Mouse (Mus musculus): ENCODE results near the gene Crybb1.

The Crybb1 gene

DNA sequence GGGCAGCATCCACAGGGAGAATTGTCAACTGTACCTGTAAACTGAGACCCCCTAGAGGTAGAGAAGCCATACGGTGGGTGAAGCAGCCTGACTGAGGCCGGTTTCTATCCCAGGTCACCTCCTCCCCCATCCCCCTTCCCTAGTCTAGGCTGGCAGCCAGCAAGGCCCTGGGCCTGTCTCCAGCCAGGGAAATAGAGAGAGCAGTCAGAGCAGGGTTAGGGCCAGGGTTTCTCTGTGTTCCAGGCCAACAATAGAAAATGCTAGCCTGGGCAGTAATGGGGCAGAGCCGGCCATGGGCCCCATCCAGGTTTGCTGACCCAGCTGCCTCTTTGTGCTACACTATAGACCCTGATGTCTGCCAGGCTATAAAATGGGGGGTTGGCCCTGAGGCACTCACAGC is at the start of gene Crybb1:
Gene Crybb1, plus strand, starts transcription at position 390 of the 400 bp plus-strand sequence.
- DNase-seq (ENCODE audit: low spot score in 2 of 2), result peak; percentile 62 to 64

DNA sequence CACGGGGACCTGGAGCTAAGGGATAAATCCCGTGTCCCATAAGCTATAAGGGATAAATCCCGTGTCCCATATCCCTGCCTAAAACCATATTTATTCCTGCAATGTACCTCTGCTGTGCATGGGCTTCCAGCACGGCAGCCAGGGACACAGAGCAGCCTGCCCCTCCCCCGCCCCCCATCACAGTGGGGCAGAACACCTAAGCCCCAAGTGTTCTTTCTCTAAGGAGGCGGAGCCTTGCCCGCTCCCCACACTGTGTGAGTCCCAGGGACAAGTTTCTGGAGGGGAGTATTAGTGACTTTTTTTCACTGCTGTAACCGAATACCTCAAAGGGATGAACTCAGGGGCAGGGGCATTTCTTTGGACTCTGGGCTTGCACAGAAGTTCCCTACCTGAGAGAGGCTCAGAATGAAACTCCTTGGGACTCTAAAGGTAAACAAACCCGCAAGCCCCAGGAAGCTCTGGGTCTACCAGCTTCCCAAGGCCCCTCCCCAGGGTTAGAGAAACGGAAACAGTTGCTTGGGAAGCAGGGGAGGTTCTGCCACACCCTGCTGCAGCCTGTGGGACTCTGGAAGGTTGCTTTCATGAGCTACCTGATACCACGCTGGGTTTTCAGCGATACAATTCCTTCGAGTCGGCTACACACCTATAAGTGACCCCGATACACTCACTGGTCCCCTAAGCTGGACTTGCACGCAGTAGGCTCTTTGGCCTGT is 48.9 kb upstream of the Crybb1 start:
- no peak for DNase-seq (ENCODE audit: low spot score in 2 of 2)

DNA sequence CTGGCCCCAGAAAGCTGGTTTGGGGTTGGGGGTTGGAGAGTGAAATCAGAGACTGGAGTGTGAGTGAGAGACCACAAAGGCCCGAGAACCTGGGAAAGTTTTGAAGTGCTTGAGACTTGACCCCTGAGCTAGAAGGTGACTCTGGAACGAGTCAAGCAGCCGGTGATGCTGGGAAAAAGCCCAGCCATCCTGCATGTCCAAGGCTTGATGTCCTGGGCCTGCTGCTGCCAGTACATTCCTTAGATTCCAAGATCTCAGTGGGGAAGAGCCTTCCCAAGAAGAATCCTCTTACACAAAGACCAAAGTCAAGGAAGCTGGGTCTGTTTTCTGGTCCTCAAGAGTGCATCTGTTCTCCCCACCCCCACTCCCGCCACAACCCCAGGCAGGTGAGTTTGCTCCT is 47.3 kb upstream of the Crybb1 start:
- DNase-seq (ENCODE audit: low spot score in 2 of 2), result no peak

DNA sequence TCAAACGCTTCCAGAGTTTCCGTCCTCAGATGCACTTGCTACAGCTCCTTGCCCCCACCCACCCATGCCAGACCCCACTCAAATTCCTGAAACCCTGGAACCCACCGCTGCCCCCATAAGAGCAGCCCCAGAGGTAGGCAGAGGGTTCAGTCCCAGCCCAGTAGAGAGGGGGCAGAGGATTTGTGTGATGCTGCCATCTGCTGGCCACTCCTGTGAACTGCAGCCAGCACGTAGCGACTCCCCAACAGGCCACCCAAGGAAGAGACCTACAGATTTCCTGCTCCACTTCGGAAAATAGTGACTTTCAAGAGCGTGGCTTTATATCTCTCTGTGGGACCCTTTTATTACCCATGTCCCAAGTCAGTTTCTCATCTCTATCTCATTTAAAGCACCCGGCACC is 45.5 kb upstream of the Crybb1 start:
- no peak for DNase-seq (ENCODE audit: low spot score in 2 of 2)

DNA sequence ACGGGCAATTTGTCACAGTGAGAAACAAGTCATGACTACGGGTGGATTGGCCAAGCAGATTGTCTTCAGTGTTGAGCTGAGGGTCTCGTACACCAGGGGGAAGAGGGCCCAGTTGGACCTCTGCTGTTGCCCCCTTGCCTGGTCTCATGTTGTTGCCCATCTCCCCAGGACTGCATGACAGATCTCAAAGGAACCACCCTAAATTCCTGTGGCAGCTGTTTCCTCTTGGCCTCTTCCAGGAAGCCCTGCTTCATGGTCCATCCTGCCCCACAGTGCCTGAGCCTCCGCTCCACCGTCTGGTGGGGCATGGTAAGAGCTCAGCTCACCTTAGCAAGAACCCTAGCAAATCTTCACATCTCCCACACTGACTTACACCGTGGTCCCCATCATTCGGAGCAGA is 43.7 kb upstream of the Crybb1 start:
- no peak for DNase-seq (ENCODE audit: low spot score in 2 of 2)

DNA sequence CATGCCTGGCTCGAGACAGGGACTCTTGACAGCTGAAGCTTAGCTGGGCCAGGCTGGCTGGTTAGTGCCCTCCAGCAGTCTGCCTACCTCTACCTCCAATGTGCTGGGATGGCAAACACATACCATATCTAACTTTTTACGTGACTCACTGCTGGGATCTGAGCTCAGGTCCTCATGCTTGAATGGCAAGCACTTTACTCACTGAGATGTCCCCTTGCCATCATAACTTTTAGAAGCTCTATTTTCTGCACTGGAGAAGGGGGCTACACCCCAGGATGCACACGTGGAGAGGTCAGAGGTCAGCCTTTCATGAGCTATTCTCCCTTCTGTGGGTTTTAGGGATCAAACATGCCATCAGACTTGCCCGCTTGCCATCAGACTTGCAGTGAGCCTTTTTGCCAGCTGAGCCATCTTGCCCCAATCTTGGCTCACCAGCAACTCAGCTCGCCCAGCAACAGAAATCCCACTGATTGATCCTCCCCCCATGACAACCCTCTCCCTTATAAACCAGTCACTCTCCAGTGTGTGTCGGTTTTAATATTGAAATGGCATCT is 42.8 kb upstream of the Crybb1 start:
- no peak for DNase-seq (ENCODE audit: low spot score in 2 of 2)

DNA sequence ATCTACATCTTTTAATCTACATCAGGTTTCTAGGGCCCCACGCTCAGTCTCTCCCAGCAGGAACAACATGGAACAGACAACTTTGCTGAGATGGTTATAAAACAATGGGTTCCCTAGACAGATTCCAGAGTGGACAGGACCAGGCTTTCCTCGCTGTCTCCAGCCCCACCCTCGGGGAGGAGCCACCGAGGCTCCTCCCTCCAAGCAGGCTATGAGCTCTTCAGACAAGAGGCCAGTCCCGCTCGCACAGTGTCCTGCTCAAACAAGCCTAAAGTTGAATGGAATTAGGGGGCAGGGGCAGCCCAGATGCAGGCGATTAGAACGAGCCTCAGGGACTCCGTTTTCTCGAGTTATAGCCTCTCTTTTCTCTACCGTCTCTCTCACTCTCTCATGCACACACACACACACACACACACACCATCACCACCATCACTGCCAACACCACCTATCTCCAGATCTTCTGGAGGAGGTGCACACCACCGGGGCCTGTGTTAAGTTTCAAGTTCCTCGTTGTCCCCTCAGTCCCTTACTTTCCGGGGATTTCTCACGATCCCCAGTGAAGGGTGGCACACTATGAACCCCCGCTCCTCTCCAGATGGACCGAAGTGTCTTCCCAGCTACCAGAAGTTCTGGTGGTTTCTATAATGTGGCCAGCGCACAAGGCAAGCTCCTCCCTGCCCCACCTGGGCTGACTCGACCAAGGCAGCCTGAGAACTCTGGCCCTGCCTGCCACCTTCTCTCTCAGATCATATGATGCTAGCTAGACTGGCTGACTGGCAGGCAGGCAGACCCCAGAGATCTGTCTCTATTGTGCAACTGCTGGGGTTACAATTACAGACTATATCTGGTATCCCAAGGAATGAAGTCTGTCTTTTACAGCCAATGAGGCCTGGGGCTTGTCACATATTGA is 42.0 kb upstream of the Crybb1 start:
- no peak for DNase-seq (ENCODE audit: low spot score in 2 of 2)

DNA sequence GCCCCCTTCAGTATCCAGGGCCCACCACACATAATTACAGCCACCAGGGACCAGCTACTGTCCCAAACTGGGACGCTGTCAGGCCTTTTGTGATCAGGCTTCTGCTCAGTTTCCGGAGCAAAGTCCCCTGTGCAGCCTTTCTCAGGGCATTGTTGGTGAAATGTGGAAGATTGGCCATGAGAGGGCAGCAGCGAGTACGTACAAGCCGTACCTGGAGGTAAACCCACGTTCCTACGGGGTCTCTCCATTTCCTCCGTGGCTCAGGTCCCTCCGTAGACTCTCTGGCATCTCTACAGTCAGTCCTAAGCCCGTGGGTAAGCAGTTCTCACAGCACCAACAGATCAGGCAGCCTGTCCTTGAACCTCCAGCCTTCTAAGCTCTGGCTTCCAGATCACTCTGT is 41.2 kb upstream of the Crybb1 start:
- peak; percentile 60 to 62 for DNase-seq (ENCODE audit: low spot score in 2 of 2)

DNA sequence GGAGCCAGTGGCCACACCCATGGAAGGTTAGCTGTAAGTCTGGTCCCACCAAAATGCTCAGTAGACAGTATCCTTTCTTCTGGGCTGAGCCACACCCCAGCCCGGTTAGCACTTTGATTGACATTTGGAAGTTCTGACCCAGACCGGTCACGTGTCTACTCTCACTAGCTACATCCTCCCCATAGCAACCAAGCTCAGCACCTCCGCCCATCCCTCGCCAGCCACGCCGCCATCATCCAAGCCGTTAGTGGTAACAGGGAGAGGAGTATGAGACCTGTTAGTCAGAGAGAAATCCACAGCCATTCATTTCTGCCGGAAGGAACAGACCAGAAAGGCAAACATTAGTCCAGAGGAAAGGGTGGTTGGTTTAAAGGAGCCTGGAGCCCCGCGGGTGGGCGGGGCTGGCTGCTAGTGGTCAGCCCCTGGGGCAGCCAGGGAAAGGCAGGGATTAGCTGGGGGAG is 40.3 kb upstream of the Crybb1 start:
- DNase-seq (ENCODE audit: low spot score in 2 of 2), result peak; percentile 58 to 60

DNA sequence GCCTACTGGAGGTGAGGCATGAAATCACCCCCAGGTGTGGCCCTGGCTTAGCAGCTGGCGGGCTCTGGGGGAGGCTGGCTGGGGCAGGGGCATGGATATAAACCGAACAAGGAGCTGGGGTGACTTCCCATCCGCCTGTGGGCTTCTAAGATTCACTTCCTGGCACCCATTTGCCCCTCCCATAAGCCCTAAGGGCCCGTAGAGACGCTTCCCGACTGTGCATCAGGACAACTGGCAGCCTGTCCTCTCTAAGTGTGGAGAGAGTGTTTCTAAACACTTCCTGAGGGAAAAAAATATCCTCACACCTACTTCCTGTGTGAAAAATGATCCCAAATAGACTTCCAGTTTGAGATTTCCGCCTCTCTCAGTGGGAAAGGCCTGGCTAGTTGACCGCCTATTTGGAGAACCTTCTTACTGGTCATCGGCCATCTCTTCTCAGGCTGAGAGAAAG is 39.8 kb upstream of the Crybb1 start:
- DNase-seq (ENCODE audit: low spot score in 2 of 2), result no peak

DNA sequence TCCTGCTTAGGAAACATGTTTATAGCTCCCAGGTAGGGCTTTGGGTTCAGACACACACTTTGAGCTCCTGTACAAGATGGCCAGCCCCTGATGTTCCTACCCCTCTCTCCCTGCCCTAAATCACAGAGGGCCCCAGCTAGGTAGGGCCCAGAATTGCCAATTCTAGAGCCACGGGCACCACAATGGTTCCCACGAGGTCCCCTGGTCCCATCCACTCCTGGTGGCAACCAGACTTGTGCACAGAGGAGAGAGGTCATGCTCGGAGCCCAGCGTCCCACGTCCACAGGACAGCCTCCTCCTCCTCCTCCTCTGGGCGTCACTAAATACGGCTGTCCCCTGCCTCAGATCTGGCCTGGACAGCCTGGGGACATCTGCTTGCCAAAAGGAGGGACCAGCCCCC is 39.3 kb upstream of the Crybb1 start:
- no peak for DNase-seq (ENCODE audit: low spot score in 2 of 2)

DNA sequence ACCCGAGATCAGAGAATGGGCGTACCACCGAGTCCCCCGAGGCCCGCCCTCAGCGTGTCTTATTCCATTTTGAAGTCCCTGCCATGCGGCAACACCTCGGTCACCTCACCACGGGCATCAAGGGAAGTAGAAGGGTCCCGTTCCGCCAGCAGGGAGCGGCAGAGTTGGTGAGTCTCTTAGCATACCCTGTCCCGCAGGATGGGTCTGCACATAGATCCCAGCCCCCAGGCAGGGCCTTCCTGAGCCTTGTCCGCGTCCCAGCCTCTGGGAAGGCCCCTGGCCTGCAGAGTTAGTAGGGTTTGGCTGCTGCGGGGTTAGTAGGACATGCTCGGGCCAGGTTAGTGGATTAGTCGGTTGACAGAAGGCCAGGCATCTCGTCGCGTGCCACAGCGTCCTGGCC is 38.6 kb upstream of the Crybb1 start:
- no peak for DNase-seq (ENCODE audit: low spot score in 2 of 2)

DNA sequence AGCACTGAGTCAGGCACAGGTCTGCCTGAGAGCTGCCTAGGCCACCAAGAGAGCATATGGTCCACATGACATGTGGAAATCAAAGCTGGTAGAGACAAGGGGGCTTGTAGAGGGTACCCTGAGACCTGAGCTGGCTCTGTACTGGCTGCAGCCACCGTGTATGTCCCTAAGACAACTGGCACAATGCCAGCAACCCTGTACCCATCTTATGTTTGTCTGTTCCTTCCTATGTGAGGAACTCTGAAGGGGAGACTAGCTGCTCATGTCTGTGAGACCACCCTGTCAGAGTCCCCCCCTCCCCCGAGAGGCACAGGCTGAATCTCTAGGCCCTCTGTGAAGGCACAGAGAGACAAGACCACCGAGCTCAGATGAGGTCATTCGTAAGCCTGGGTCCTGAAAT is 36.9 kb upstream of the Crybb1 start:
- DNase-seq (ENCODE audit: low spot score in 2 of 2), result no peak

DNA sequence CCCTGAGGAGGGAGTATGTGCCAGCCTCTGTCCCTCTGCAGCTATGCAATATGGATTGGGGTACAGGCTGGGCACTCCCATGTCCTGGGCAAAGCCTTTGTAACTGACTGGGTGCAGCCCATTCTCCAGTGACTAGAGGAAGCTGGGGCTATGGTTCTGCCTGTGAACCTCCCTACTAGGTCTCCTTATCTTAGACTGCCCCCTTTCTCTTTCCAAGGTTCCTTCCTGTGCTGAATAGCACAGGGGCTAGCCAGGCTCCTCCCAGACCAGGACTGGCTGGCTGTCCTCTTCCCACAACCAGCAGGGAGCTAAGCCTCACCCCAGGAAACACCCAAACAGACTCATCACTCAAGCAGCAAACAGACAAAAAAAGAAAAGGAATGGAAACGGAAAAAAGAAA is 36.2 kb upstream of the Crybb1 start:
- DNase-seq (ENCODE audit: low spot score in 2 of 2), result no peak

DNA sequence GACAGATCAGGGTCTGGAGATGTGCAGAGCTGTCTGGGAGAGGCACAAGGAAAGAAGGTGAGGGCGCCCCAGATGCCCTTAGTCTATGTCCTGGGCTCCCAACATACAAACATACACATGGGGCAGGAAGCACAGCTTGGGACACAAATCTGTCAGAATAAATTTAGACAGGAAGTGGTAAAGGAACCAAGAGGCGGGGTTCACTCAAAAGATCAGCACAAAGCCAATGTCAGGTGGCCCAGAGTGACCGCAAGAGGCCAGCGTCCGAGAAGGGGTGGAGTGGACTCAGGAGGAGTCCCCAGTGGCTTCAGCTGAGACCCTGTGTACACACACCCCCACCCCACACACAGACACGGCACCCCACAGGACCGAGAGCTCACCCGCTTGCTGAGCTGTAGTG is 35.4 kb upstream of the Crybb1 start:
- no peak for DNase-seq (ENCODE audit: low spot score in 2 of 2)

DNA sequence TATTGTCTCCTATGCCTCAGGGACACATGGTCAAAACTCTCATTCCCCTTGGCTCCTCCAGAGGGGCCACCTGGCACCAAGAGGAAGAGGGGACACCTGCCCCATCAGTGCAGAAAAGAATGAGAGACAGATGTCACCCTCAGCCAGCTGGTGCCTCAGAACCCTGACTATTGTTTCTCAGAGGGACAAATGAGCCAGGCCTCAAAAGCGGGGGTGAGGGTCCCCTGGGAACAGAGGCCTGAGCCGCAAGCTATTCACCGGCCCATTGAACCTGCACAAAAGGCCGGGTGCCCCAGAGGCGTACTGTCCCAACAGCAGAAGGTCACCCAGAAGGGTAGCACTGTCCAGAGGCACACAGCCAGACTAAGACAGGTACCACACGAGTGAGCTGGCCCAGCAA is 30.0 kb upstream of the Crybb1 start:
- DNase-seq (ENCODE audit: low spot score in 2 of 2), result no peak

DNA sequence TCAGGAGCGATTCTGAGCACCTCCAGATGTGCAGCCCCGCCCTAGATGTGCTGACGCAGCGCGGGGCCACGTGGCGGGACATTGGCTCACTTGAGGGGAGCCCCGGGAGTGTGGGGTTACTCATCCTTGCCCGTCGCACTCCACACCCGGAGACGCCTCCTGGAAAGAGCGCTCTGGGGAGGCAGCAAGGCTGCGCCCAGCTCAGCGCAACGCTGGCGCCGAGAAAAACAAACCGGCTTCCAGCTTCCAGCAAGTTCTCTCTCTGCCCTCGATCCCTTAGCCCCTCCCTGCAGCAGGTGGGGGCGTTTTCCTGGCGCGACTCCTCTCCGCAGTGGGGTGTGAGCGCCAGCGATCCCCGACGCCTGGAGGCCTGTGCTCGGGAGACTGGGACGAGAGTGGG is 28.3 kb upstream of the Crybb1 start:
- peak; percentile 62 to 65 for DNase-seq (ENCODE audit: low spot score in 2 of 2)

DNA sequence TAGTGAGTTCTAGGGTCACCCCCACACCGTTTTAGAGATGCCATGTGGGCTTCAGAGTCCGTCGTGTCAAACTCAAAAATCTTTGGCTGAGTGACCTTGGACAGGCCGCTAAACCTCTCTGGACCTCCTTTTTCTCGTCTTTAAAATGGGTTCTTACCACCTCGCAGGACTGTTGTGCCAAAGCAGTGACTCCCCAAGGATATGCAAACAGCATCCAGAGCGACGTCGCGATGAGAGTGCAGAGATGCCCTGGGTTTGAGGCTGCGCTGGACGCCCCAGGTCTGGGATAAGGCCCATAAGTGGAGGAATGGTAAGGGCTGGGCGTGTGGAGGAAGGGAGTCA is 27.7 kb upstream of the Crybb1 start:
- no peak for DNase-seq (ENCODE audit: low spot score in 2 of 2)

DNA sequence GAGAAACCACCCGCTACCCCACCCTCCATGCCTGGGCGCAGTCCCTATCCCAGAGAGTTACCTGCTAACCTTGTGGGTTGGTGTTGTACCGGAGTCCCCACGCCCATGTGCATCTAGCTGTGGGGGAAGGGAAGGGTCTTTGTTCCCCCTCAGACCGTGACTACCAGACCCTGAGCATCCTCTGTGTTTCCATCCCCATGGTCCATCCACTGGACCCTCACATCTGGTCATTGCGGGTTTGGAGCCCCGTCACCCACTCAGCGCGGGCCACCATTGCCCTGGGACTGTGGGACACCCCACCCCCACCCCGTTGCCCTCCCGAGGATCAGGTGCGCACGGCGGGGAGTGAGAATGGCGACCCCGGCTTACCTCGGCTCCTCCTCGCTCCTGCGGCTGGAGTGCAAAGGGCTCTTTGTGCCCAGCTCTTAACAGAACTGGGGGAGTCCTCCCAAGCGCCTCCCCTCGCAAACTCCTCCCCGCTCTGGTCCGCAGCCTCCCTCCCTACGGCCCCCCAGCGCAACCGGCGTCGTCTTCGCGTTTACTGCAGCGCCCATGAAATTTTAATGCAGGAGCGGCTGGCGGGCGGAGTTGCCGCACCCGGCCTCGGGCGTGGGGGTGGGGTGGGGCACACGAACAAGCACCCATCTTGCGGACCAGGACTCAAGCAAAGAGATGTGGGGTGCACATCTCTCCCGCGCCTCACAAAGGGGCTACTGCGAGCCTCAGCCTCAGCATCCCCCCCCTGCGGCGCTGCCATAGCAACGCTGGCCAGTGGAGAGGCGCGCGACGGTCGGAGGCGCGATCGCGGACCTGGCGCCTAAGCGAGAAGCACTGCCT is 27.2 kb upstream of the Crybb1 start:
- peak; percentile 59 to 75 for DNase-seq (ENCODE audit: low spot score in 2 of 2)

DNA sequence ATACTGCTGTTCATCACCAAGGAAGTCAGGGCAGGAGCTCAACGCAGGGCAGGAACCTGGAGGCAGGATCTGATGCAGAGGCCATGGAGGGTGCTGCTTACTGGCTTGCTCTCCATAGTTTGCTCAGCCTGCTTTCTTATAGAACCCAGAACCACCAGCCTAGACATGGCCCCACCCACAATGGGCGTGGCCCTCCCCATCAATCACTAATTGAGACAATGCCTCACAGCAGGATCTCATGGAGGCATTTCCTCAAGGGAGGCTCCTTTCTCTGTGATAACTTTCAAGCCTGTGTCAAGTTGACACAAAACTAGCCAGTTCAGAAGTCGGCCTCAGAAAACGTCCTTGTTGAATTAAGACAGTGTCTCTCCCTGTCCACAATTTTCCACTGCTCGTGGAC is 19.8 kb upstream of the Crybb1 start:
- no peak for DNase-seq (ENCODE audit: low spot score in 2 of 2)

DNA sequence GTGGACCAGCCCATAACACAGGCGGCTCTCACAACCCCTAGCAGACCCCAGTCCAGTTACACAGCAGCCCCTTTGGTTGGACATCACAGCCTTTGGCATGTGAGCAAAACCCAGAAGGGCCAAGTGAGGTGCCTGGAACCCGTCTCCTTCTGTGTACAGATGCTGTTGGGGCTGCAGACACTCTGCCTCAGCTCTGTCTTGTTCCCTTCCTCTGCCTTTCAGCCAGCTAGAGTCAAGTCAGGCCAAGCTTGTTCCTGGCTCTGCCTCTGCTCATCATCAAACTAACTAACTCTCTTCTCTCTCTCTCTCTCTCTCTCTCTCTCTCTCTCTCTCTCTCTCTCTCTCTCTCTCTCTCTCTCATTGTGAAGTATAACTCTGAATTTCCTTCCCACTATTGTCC is 19.0 kb upstream of the Crybb1 start:
- DNase-seq (ENCODE audit: low spot score in 2 of 2), result no peak

DNA sequence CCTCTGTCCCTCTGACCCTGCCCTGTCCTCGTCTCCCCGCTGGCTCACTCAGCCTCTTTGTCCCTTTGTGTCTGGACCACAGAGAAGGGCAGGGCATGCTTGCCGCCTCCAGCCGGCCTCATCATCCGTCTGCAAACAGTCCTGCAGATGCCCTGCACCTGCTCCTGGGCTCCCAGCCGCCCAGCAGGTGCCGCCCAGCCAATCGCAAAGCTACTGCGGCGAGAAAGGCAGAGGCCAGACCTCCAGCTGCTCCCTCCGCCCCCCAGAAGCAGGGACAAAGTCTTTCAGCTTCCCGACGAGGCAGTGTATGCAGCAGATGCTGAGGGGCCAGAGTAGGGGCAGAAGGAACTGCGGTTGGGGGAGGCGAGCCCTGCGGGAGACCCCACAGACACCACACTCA is 18.2 kb upstream of the Crybb1 start:
- DNase-seq (ENCODE audit: low spot score in 2 of 2), result no peak

Measured in right cerebral cortex, postnatal 36 days (tissue).